Mouse (Mus musculus): ENCODE measurements around the gene Anks4b.

The Anks4b gene

GRCm38 (mm10) chr7:120173603-120174244 is at the start of gene Anks4b:
TSS of gene Anks4b (plus strand) at chr7:120173858.
- DNase-seq (ENCODE audit: inconsistent ontology term) = no peak

DNA sequence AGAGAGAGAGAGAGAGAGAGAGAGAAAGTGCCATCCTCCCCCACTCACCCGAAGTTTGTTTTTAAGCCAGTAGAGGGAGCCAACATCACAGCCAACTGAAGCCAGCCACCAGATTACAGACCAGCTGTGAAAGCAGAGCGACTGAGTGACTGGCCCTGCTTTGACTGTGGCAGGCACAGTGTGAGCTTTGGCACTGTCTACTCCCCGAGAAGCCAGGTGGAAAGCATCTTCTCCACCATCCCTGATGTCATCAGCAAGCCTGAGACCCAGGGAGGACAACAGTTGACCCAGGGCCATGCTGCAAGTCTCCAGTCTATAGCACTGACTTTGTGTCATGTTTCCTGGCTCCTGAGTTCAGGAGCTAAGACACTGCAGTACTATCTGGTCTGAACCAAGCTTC is 48.8 kb upstream of the Anks4b start:
- DNase-seq (ENCODE audit: inconsistent ontology term) = peak; percentile 83

DNA sequence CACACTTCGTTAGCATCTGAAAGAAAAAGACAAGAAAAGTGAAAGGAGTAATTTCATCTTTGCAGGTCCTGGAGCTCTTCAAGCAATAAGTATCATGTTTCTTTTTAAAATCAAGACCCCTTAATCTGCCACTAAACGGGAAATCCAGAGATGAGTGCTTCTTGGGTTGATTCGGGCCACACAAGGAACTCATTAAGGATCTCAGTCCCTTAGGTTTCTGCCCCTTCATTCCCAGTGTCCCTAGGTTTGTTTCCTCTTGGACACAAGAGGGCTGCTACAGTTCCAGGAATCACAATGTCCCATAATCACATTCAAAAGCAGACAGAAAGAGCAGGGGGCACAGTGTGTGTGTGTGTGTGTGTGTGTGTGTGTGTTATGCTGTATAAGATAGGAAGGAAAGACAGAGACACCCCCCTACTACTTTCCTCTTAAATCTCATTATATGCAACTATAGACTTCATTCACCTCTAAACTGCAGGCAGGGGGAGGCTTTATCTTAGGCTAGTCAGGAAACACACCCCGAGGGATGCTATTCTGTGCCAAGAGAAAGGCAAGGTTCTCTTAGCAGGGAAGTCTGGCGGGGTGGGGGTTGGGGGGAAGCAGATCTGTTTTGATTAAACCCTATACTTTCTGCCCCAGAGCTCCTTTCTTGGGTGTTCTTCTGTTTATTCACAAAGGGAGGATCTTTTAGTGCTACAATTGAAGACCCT is 46.5 kb upstream of the Anks4b start:
- DNase-seq (ENCODE audit: inconsistent ontology term) = no peak

DNA sequence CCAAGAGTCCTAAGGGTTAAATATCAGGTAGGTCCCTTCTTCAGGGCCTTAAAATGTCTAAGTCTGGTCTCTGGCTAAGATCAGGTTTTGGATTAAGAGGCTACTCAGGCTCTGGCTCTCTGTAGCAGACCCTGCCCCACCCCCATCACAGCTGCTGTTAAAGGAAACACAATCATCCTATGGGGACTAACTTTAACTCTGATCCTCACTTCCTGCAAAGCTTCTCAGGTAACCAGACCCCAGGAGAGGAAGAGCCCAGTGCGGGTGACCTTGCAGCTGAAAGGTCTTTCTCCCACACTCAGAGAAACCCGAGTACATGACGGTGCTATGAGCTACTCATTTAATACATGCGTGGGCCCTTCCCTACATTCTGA is 46.0 kb upstream of the Anks4b start:
- DNase-seq (ENCODE audit: inconsistent ontology term) = no peak

DNA sequence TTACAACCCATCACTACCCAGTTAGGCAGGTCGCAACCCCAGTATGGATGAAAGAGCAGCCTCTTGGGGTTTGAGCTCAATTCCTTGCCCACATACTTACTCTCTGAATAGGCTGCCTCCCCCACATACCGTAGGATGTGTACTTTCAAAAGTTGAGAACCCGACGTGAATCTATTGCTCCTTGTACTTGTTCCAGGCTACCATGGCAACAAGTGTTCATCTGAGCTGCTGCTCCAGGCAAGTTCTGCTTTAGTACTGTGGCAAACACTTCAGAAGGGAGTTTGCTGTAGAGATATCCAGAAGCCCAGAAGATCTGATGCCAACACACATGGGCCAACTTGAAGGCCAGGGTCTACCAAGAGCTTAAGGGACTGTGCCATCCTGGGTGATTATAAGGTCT is 44.7 kb upstream of the Anks4b start:
- DNase-seq (ENCODE audit: inconsistent ontology term) = peak; percentile 70

GRCm38 (mm10) chr7:120142743-120143142 is 30.9 kb upstream of the Anks4b start:
- DNase-seq (ENCODE audit: inconsistent ontology term) = no peak

DNA sequence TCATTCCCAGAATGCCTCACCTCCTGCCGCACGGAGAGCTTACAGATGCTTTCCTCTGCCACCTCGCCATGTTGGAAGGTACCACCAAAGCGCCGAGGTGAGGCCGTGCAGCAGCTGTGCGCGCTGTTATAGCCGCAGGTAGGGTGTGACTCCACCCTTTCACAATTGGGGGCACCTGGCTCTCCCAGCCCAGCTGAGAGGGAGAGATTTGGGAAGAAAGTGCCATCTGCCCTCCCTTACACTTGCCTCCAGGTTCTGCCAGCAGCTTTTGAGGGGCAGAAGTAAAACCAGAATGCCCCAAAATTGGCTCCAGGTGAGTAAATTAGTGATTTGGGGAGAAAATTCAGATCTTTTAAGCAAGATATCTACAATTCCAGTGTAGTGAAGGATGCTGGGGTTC is 28.5 kb upstream of the Anks4b start, which contains the start of gene Zp2:
Zp2 (minus strand) TSS at position 101 of the 400 bp plus-strand sequence.
- DNase-seq (ENCODE audit: inconsistent ontology term) = no peak

DNA sequence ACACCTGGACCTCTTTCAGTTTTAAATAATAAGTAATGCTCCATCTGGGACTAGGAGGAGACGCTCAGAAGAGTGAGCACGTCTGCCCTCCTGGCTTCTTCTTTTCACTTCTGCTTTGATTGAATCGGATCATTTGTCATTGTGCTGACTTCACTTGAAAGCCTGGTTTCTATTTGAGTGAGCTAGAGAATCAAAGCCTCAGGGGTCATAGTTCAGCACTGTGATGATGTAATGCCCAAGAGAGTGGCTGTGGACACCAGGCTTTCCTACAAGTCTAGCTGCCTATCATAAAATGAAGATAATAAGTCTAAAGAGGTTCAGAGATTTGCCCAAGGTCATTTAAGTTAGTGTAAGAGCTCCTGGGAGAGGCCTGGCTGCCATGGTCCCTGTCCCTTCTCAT is 23.4 kb upstream of the Anks4b start:
- peak; percentile 59 for DNase-seq (ENCODE audit: inconsistent ontology term)

- no peak for DNase-seq (ENCODE audit: inconsistent ontology term)
These were observed 22.8 kb upstream of the Anks4b start for GRCm38 (mm10) chr7:120150898-120151297.

- peak; percentile 97 for DNase-seq (ENCODE audit: inconsistent ontology term)
These were observed 16.7 kb upstream of the Anks4b start for GRCm38 (mm10) chr7:120156841-120157409.

DNA sequence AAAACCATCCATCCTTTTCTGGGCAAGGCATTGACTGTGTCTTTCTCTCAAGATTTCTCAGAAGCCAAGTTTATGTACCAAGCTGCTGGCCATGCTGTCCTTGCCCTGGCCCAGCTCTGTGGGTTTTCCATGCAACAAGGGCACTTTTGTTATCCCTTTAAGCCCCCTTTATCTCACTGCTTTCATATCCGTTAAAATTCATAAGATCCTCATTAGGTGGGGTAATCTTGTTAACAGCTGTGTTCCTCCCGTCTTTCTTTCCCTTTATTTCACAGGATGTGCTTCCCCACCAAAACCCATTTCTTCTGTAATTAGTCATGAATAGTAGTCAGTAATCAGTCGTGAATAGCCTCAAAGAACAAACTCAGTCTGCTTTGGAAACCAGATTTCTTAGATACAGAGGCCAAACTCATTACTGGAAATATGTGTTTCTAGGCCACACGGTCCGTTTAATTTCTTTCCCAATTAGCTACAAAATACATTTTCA is 16.0 kb upstream of the Anks4b start:
- DNase-seq (ENCODE audit: inconsistent ontology term) = peak; percentile 97

DNA sequence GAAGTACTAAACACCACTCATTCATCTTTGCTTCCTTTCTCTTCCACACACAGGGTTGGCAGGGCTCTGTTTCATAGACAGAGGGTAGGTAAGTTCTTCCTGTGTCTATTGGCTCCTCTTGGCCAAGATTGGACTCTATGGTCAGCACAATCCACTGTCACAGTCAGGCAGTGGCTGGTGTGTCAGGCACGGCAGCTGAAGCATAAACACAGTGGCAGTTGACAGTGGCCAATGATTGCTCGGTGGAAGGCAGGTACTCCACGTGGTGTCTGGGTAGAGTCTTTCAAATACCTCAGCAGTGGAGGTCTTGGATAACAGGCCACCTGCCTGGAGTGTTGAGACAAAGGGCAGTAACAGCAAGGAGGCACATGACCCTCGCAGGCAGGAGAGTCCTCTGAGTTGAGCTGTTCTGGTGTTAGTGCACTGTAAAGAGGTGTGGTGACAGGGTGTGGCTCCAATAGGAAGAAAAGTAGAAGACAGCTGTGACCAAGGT is 15.5 kb upstream of the Anks4b start:
- no peak for DNase-seq (ENCODE audit: inconsistent ontology term)

GRCm38 (mm10) chr7:120163581-120164251 is 9.9 kb upstream of the Anks4b start:
- no peak for DNase-seq (ENCODE audit: inconsistent ontology term)

- no peak for DNase-seq (ENCODE audit: inconsistent ontology term)
These were observed 1.4 kb upstream of the Anks4b start for GRCm38 (mm10) chr7:120172188-120172700.

DNA sequence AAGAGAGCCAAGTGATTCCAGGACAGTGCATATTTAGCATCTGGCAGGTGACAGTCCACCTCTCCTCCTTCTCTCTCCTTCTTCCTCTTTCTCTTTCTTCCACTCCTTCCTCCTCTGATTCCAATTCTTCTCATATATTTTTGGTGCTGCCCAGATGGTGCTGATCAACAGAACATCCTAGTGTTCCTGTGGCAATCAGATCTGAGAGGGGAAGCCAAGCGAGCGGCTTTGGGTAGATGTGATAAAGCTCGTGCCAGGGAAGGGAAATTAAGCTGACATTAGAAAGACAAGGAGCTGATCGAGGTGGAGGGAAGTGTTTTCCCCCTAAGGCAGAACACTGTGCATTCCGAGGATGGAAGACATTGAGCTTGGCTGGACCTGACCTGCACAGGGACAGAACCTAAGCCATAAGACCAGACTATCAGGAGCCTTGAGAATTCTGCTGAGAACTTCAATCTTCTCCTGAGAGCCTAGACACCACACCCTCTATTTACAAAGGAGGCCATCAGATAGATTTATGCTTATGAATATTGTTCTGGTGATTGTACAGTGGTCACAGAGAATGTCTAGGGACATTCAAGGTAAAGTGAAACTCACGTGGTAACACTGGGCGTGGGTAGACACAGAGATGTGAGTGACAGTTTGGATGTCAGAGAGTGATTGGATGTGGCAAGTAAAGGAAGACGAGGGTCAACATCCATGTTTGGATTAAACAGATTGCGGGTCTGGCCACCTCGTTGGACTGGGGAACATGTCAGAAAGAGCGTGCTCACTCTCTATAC is 1.3 kb downstream of the Anks4b start:
- DNase-seq (ENCODE audit: inconsistent ontology term) = no peak

- DNase-seq (ENCODE audit: inconsistent ontology term) = no peak
These were observed 4.0 kb downstream of the Anks4b start for GRCm38 (mm10) chr7:120177611-120178010.

DNA sequence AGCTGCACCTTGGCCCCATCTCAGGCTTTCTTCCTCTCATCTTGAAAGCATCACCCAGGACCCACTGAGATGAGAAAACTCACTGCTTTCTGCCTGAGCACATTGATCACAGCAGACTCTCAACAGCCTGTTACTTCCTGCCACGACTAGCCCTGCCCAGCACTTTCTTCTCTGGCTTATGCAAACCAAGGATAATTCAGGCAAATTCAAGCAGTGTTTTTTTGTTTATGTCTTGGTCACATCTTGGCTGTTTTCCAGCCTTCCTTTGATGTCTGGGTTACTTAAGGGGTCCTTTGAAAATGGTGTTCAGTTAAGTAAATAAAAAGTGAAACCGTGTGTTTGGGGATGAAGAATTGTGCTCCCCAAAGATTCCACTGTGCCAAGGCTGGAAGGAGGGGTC is 5.3 kb downstream of the Anks4b start:
- no peak for DNase-seq (ENCODE audit: inconsistent ontology term)

- DNase-seq (ENCODE audit: inconsistent ontology term) = no peak
These were observed 6.9 kb downstream of the Anks4b start for GRCm38 (mm10) chr7:120180547-120180946.

DNA sequence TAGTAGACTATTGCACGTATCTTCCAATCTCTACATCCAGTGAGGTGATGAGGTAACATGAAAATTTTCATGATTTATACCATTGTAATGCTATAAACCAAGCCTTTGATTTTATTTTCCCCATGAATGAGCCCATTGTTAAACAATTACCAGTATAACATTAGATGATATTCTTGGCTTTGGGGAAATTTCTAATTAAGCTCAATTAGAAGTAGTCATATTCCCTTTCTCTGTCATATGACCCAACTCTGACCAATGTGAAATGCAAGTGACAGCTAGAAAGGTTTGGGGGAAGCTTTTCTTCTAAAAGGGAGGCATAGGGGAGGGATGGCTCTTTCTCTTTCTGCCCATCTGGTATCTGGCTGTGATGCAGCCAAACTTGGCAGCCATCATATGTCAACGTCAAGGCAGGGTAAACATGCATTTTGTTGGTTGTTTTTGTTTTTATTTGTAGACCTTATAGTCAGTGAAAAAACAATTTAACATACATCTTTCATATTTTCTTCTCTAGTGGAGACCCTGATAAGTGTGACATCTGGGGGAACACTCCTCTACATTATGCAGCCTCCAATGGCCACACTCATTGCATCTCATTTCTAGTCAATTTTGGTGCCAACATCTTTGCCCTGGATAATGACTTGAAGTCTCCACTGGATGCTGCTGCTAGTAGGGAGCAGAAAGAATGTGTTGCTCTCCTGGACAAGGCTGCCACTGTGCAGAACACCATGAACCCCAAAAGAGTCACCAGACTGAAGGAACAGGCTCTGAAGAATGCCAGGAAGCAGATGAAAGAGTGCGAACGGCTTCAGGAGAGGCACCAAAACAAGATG is 8.0 kb downstream of the Anks4b start:
- DNase-seq (ENCODE audit: inconsistent ontology term) = peak; percentile 83

- DNase-seq (ENCODE audit: inconsistent ontology term) = no peak
These were observed 9.2 kb downstream of the Anks4b start for GRCm38 (mm10) chr7:120182891-120183290.

All from Muller cell, postnatal 12 days (primary cell).